Mouse (Mus musculus) monocyte, adult 2 months (primary cell): ENCODE results near the gene St3gal3.

ENCODE experiments used
- DNase-seq, 2 experiments: peaks; one replicate each; pipeline ENCODE4 v3.0.0; 2022; ENCODE audit warnings: low spot score in 2 of 2, low read depth in 1 of 2

Gene St3gal3

DNA sequence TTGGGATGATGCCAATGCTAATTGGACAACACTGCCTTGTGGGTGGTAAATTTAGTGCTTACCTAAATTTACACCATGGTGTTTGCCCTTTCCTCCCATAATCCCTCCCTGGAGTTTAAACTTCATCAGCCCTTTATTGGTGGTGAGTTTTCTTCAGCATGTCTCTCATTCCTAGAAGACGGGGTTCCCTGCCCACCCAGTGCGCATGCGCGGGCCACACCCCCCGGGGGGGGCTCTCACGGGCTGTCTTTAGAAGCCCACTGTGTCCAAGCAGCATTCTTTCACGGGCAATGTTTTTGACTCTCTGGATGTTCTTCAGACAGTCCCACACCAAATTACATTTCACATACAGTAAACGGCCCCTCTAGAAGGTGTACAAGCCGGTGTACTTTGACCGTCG lies 44.3 kb downstream of the St3gal3 start:
- no peak for DNase-seq

- no peak for DNase-seq
Measured at GRCm38 (mm10) chr4:118089939-118090338, 44.8 kb downstream of the St3gal3 start.

DNA sequence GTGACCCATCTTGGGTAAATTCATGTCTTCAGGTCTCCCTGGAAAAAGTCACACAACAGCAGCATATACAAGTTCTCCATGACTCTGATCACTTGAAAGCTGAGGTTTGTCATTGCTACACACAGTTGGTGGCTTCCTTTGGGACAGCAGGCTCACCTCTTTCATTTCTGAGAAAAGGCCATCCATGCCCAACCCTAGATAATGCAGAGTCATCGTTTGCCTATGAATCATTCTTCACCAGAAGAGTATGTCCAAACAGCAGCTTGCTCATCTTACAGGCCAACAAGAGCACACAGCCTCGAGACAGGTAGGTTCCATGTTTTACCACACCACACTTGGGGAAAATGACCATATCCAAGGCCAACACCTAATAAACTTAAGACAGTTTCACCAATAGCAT lies 45.9 kb downstream of the St3gal3 start:
- DNase-seq = no peak

DNA sequence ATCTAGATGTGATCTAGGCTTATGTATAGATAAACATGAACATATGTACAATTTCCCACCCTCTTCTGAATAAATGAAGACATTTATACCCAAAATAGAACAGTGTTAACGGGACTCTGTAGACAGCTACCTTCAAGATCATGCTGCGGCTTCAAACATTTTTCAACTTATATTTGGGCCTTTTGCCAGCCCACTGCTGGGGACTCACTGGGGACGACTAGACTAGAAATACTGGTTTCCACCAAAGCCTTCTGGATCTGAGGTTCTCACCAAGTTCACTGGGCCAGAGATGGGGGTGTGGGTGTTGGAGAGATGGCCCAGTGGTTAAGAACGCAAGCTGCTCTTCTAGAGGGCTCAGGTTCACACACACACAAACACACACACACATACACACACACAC lies 49.7 kb downstream of the St3gal3 start:
- DNase-seq = no peak

DNA sequence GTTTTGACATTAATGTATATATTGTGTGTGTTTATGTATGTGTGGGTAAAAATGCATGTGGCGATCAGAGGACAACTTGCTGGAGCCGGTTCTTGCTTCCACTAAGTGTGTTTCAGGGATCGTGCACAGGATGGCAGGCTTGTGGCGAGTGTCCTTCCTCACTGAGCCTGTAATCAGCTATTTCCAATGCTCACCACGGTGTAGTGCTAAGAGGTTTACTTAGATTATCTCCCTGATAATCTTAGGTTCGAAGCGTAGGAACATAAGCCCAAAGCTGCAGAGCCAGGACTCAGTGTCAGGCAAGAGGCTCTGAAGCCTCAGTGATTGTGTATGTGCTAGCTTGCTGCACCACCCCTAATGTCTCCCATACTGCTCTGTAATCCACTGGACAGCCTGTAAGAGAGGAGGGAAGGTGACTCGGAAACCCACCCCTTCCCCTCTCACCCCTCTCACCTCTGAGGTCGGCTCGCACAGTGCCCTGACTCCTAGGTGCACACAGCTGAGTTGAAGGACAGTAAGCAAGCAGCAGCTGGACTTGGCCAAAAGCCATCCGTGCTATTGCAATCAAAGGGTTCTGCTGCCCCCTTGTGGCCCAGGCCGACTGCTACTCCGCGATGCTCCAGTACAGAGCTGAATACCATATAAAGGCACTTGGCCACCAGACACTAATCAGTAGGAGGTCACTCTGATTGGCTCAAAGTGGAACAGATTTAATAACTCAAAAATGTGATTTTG lies 51.3 kb downstream of the St3gal3 start:
- DNase-seq = peak; percentile 61 to 62

DNA sequence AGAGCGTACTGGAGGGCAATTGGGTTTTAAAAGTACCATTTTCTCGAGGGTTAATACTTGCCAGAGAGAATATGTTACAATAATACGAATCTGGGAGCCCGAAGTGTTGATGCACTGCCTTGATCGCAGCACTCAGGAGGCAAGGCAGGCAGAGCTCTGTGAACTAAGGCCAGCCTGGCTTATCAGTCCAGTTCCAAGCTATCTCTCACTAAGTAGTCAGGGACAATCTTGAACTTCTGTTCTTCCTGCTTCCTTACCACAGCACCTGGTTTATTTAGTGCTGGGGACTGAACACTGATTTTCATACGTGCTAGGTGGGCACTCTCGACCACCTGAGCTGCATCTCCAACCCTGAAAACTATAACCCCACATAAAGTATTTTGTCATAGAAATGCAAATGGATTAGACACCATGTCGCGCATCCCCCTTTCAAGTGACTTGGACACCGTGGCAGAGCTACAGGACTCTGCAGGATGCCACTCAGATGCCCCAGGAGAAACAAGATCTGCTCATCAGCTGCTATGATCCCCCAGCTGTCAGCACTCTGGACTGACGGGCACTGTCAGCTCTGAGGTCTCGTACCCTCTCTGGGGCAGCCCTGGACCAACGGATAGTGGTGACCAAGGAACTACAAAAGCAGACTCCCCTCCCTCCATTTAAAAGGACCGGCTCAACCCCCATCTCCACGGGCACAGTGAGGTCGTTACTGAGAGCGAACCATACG lies 52.9 kb downstream of the St3gal3 start:
- no peak for DNase-seq

DNA sequence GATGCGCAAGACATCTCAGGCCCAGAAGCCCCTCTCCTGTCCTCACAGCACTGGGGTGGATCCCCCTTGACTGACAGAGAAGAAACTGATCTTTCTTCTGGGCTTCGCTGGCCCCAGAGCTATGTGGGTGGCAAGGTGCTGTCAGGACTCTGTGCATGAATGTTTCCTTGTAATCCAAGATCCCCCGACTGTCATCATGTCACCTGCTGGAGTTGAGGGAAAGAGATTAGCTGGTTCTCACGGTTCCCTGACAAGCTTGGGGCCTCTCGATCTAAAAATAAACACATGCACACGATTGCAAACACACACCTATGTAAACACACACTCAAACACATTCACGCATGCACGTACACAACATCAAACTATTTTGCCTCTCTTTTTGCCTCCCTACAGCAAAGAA lies 54.2 kb downstream of the St3gal3 start:
- DNase-seq = no peak

GRCm38 (mm10) chr4:118079195-118079594 lies 55.5 kb downstream of the St3gal3 start:
- no peak for DNase-seq

DNA sequence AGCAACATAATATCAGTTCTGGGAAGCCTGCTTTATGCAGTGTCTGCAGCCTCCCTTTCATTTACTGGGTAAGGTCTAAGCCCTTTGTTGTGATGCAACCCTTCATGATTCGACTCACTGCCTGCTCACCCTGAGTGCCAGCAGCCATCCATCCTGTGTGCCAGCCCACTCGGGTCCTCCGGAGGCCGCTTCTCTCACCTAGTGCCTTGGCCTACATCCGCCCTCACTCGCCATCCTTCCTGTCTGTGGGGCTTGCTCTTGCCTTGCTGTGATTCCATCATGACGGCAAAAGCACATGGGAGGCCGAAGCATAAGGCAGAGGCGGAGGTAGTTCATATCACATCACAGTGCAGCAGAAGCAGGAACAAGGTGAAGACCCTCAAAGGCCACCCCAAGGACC lies 56.1 kb downstream of the St3gal3 start:
- no peak for DNase-seq

DNA sequence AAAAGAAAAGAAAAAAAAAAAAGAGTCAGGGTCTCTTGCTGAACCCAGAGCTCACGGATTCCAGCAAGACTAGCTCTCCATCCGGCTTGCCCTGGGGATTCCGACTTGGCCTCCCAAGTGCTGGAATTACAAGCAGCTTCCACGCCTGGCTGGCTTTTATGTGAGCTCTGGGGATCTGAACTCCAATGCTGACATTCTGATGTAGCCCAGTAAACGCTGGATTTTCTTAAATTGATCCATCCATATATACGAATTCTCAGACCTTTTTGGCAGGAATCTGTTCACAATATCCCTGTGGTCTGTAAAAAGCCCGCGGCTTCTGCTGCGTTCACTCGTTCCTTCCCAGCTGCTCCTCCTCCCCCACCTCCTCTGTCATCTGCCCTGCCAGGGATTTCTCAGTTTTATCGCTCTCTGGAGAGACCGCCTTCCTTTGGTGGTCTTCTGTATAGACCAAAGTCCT lies 57.4 kb downstream of the St3gal3 start:
- no peak for DNase-seq

- no peak for DNase-seq
Measured at GRCm38 (mm10) chr4:118076648-118077047, 58.1 kb downstream of the St3gal3 start.

DNA sequence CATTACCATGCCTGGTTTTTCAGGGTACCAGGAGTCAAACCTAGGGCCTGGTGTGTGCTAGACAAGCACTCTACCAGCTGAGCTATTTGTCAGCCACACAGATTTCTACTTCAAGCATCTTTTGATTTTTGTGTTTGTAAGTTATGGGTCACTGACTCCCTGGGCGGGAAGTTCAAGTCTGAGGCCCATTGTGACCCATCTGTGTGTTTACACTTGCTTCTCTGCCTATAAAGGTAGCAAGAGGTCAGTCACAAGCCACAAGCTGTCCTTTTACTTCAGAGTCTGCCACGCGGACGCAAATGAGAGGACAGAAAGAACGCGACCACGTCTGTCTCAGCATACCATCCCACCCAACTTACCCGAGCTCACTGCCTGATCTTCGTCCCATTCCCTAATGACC lies 59.4 kb downstream of the St3gal3 start:
- no peak for DNase-seq

- DNase-seq = no peak
Measured at GRCm38 (mm10) chr4:118074236-118074635, 60.5 kb downstream of the St3gal3 start.

- no peak for DNase-seq
Measured at GRCm38 (mm10) chr4:118073128-118073527, 61.6 kb downstream of the St3gal3 start.

DNA sequence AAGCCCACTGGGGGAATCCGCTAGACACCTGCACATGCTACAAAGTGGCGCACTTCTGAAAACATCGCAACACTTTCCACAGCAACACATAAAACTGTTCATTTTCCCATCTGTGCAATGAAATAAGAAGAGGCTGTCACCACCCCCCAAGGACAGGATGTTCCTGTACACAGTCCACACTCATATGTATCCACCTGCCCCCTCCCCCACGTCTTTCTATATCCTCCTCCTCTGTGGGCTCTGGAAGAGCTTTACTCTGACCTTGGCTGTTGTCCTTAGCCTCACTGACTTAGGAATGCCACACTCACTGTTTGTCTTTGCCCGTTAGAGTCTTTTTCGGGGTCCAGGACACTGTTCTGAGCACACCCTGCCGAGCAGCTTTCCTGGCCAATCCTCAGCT lies 62.8 kb downstream of the St3gal3 start:
- DNase-seq = no peak

DNA sequence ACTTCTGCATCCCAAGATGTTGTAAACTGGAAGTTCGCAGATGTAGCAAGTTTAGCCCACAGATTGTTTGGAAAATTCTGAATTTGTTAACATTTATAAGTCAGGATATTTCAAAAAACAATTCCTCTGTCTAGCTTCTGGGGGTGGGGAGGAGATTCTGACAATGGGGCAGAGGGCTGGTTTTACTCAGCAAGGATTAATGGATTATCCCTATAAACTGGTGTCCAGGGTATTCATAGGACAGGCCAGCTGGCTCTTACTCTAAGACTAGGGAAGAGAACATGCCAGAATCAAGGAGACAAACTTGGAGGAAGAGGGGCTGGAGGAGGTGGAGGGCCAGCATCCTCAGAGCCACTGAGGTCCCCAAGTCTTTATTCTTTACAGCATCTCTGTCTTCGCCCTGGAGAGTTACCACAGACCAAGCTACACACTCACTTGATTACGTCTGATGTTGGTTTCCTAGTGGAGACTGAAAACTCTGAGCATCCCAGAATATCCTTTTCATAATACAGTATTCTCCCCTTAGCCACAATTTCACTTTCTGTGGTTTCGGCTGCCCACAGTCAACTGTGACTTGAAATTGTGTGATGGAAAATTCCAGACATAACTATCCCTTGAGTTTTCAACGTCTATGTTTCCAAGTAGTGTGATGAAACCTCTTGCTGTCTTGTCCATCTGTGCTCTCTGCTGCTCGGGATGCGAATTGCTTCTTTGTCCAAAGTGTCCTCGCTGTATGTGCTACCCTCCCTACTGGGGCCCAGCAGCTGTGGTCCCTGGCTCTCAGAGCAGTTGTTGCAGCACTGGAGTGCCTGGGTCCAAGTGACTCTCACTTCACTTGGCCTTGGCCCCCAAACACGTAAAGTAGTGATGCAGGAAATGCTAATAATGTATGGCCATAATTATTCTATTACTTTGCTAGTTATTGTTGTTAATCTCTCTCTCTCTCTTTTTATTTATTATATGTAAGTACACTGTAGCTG lies 64.2 kb downstream of the St3gal3 start:
- no peak for DNase-seq

GRCm38 (mm10) chr4:118061809-118062463 lies 72.8 kb downstream of the St3gal3 start:
- no peak for DNase-seq

DNA sequence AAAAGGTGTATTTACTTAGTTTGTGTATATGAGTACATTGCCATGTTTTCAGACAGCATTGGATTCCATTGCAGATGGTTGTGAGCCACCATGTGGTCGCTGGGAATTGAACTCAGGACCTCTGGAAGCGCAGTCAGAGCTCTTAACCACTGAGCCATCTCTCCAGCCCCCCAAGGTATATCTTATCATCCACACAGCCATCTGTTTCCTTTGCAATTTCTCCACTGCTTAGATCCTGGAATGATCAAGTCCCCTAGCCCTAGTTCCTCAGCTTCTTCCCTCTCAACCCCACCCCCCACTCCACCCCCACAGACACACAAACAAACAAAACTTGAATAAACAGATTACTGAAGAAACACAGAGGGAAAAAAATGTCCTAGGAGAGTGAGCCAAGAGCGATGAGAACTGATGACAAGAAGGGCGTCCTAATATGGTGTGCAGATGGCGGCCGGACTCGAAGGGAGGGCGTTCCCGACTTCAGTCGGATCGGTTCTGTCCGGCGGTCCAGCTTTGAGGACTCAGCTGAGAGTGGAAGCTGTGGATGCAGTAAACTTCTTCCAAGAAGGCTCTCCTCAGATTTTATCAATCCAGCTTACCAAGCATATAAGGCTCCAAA lies 73.7 kb downstream of the St3gal3 start:
- no peak for DNase-seq

- DNase-seq = no peak
Measured at GRCm38 (mm10) chr4:118059816-118060475, 74.8 kb downstream of the St3gal3 start.

GRCm38 (mm10) chr4:118058116-118058677 lies 76.5 kb downstream of the St3gal3 start:
- DNase-seq = no peak
